Mouse (Mus musculus) testis, adult 2 months (tissue): ENCODE results near the gene Chpt1.

ENCODE experiments used
- CTCF ChIP-seq: fragments of 200-500 bp; IDR thresholded peaks from 2 replicates; pipeline ENCODE4 v1.5.1; 2012; ENCODE audit warnings: low read depth, mild to moderate bottlenecking, inconsistent platforms, low read length, moderate library complexity; ENCODE audit not compliant: control insufficient read depth, insufficient read depth, insufficient replicate concordance
- POLR2A ChIP-seq: fragments of 200-500 bp; IDR thresholded peaks from 2 replicates; pipeline ENCODE4 v1.6.1; 2012; ENCODE audit warnings: low read depth, mild to moderate bottlenecking, inconsistent platforms, low read length, moderate library complexity; ENCODE audit not compliant: control insufficient read depth

GRCm38 (mm10) chr10:88412290-88412995 lies 91.4 kb downstream of the Chpt1 start:
- no peak for TF ChIP-seq POLR2A
- TF ChIP-seq CTCF, result no peak
